Mouse (Mus musculus) brain, embryonic 18.5 days (tissue): ENCODE measurements around the gene Hgd.
A peak's percentile ranks its signal among the peaks of the same experiment; 100 is the strongest.
"Not testable (repeated sequence)": the region's sequence is repeated elsewhere in the genome, so short reads cannot be mapped to it uniquely, and the experiment has no call there.

ENCODE experiments used
- DNase-seq: peaks from one replicate; pipeline ENCODE4 v3.0.0-alpha.2; 2012; ENCODE audit warnings: low read depth, low spot score

Hgd gene

DNA sequence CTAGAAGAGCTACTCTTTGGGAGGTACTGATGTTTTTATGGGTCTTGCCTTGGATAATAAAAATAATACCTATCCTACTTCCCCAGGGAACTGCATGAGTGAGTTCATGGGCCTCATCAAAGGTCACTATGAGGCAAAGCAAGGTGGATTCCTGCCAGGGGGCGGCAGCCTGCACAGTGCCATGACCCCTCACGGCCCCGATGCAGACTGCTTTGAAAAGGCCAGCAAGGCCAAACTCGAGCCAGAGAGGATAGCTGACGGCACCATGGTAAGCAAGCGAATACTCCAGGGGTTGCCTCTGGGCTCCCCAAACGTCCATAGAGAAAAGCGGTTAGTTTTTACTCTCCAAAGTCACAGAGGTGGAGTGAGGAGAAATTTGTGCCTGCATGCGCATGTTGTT lies 48.4 kb downstream of the Hgd start:
- no peak for DNase-seq

- no peak for DNase-seq
Measured at GRCm38 (mm10) chr16:37629011-37629410, 49.1 kb downstream of the Hgd start.

GRCm38 (mm10) chr16:37634578-37634977 lies 54.6 kb downstream of the Hgd start:
- no peak for DNase-seq

DNA sequence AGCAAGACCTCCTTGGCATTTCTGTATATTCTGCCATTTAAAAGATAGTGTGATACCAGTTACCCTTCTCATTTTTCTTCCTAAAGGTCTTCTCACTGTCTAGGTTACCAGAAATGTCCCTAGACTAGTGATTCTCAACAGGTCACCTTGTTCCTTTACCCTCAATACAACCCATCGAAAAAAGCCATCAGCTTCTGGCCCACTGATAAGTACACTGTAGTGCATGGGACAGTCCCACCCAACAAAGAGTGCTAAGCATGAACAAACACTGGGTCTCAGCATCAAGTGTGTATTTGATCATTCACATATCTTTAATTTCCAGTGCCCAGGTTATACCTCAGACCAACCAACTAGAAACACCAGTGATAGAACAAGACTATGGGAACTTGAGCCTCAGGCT lies 55.1 kb downstream of the Hgd start:
- no peak for DNase-seq

GRCm38 (mm10) chr16:37636107-37636506 lies 56.2 kb downstream of the Hgd start:
- DNase-seq: no peak

DNA sequence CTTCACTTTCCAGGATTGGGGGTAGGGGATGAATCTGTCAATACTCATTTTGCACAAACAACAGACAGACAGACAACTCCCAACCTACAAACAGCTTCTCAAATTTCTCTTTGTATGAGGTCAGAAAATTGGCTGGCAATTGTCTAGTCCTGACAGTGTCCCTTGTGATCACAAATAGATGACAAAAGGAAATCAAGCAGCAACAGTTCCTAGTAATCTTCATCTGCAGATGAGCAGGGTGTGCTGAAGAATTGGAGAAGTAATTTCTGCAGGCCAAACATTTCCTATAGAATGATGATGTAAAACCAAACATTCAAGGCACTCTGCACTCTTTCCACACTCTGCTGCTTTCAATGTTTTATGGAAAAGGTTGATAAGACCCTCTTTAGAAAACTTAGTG lies 57.8 kb downstream of the Hgd start:
- DNase-seq: no peak

- DNase-seq: not testable (repeated sequence)
Measured at GRCm38 (mm10) chr16:37640522-37640921, 60.6 kb downstream of the Hgd start.

DNA sequence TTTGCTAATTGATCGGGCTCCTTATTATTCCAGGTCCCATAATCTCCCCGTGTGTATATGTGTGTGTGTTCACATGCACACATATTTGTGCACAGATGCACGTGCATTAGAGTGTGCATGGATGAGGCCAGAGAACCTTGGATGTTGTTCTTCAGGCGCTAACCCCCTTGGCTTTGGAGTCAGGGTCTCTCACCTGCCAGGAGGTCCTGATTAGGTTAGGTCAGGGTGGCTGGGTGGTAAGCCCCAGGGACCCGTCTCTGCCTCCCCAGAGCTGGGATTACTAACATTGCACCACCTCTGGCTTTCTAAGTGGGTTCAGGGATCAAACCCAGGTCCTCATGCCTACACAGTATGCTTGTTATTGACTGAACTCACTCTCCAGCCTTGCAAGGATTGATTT lies 64.5 kb downstream of the Hgd start:
- DNase-seq: no peak

- no peak for DNase-seq
Measured at GRCm38 (mm10) chr16:37645211-37645610, 65.3 kb downstream of the Hgd start.

DNA sequence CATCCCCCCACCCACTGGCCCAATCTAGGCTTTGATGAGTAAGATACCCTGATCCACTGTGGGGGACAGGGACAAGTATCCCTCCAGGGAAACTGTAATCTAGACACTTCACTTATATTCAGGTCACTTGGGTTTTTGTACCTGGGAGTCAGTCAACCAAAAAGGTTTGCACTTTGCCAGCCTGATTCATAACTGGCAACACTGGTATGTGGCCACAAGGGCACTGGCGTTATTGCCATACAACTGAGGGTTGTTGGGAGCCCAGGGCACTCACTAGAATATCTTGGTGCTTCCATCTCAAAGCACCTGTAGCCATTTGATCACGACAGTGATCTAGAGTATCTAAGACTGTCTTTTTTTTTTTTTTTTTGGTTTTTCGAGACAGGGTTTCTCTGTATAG lies 65.8 kb downstream of the Hgd start:
- DNase-seq: no peak

- DNase-seq: no peak
Measured at GRCm38 (mm10) chr16:37647067-37647466, 67.1 kb downstream of the Hgd start.

GRCm38 (mm10) chr16:37647936-37648335 lies 68.0 kb downstream of the Hgd start:
- DNase-seq: no peak

DNA sequence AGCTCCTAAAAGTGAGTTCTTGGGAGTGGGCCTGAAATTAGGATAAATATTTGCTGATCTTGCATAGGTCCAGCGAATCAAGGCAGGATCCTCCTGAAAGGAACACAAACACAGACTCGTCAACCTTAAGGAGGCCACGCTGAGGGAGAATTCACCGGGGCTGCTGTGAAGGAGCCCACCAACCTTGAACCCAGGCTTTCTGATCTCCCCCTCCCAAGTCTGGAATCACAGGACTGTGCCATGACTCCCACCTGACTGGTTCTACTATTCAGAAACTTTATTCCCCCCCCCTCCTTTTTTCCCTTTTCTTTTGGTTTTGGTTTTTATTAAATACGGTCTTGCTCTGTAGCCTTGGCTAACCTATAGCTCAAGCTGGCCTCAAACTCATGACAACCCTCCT lies 69.1 kb downstream of the Hgd start:
- DNase-seq: no peak

- DNase-seq: no peak
Measured at GRCm38 (mm10) chr16:37651467-37651866, 71.5 kb downstream of the Hgd start.

- DNase-seq: no peak
Measured at GRCm38 (mm10) chr16:37652654-37653053, 72.7 kb downstream of the Hgd start.

DNA sequence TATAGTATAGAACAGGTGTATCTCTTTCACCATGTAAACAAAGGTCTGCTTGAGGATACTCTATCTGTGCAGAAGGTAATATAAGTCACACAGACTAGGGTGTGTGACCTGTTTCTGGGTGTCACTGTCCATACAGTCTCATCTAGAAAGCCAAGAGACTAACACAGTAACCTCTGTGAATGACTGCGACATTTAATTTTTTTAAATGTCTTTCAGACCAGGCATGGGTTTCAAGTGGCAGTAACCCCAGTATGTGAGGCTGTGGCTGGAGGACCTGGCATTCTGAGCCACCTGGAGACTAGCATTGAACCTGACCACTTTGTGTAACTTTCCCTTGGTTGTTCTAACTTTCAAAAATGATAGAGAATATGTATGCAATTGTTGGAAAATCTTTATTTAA lies 73.1 kb downstream of the Hgd start:
- no peak for DNase-seq

- DNase-seq: peak; percentile 96
Measured at GRCm38 (mm10) chr16:37653731-37654657, 74.0 kb downstream of the Hgd start, which contains the start of gene Ndufb4. Gene Ndufb4, minus strand, starts transcription at chr16:37654453.

DNA sequence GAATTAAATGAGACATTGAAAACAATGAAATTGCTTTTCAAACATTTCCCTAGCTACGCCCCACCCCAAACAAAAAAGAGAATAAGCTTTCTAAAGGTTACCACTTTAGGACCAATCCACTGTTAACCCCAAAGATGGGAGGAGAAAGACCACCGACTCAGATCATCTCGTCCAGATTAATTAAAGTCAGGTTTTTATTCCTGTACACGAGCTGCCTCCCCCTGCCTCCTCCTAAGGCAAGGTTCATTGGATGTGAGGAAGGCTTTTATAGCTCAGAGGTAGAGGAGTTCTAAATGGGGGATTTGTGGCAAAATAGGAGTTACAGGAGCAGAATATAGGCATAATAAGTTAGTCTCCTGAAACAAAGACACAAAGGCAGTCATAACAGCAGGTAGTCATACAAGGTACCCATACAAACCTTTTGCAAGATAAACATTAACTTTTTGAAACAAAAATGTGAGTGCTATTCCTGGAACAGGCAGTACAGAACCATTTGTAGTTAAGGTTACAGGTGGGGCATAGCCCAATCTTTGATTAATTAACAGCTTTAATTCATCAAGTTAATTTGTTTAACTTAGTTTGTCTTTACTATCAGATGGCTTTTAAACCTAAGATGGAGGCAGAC lies 75.0 kb downstream of the Hgd start:
- no peak for DNase-seq

DNA sequence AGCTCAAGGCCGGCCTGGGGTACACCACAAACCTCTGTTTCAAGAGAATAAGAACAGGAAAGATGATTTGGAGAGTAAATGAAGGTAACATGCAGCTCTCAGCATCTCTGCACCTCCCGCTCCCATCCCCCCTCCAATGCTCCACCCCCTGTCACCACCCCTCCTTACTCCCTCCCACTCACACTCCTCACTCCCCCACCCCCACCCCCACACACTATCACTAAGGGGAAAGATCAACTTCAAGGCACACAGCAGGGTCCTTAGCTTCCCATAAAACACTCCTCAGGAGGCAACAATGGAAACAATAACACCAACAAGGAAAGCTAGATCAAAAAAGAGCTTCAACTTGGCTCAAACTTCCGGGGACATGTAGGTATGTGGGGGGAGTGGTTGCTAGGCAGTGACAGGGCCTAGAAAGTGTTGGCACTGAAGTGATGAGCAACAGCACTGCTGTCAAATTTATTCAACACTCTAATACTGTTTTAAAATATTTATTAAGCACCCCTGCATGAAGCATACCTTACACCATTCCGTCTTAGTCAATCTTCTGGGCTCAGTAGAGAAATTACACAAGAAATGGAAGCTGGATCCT lies 75.9 kb downstream of the Hgd start:
- no peak for DNase-seq

- no peak for DNase-seq
Measured at GRCm38 (mm10) chr16:37656796-37657195, 76.8 kb downstream of the Hgd start.

GRCm38 (mm10) chr16:37663643-37664459 lies 83.9 kb downstream of the Hgd start:
- DNase-seq: no peak
